Mouse (Mus musculus) kidney, postnatal 14 days (tissue): ENCODE results near the gene Nab2.
"Not testable (repeated sequence)": the region's sequence is repeated elsewhere in the genome, so short reads cannot be mapped to it uniquely, and the experiment has no call there.

Source experiments
- DNase-seq: peaks from one replicate; pipeline ENCODE4 v3.0.0; 2022; ENCODE audit warnings: mixed read lengths

Gene Nab2

DNA sequence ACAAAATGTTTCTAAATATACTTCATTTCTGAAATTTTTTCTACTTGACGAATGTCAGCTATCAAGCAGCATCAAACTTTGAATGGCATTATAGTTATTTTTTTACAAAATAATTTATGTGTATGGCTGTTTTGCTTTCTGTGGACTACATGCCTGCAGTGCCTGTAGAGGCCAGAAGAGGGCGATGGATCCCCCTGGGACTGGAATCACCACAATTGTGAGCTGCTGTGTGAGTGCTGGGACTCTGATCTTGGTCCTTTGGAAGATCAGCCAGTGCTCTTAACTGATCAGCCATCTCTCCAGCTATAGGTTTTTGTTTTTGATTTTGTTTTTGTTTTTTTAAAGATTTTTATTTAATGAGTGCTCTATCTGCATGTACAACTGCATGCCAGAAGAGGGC, 2.9 kb upstream of the Nab2 start:
- no peak for DNase-seq

DNA sequence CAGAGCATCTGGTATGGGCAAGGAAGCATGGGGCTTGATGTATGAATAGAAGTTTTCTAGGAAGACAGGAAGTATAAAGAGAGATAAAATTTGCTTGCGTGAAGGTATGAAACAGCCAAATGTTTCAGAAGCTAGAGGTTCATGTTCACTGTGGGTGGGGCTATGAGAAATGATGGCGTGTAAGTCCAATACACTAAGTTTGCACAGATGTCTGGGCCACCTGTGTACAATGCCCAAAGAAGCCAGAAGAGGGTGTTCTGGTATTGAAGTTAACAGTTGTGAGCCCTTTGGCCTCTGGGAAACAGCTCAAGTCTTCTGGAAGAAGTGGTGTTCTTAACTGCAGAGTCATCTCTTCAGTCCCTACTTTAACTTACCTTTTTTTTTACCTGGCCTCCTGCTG, 1.8 kb upstream of the Nab2 start:
- no peak for DNase-seq

DNA sequence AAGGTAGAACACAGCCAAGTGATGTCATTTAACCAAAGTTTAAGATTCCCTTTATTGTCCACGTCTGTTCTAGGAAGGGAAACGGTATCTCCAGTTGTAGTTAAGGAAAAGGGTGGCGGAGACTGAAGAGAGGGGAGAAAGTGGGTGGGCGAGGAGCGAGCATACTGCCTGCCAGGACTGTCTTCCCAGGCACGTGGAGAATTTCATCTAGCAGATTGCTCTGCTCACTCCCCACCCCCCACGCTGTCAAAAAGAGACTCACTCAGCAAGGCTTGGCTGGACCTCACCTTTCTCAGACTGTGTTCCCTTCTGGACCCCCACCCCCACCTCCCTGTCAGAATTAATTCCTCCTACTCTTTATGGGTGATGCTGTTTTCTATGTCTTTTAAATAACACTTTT, 802 bp upstream of the Nab2 start:
- DNase-seq = peak; percentile 49

DNA sequence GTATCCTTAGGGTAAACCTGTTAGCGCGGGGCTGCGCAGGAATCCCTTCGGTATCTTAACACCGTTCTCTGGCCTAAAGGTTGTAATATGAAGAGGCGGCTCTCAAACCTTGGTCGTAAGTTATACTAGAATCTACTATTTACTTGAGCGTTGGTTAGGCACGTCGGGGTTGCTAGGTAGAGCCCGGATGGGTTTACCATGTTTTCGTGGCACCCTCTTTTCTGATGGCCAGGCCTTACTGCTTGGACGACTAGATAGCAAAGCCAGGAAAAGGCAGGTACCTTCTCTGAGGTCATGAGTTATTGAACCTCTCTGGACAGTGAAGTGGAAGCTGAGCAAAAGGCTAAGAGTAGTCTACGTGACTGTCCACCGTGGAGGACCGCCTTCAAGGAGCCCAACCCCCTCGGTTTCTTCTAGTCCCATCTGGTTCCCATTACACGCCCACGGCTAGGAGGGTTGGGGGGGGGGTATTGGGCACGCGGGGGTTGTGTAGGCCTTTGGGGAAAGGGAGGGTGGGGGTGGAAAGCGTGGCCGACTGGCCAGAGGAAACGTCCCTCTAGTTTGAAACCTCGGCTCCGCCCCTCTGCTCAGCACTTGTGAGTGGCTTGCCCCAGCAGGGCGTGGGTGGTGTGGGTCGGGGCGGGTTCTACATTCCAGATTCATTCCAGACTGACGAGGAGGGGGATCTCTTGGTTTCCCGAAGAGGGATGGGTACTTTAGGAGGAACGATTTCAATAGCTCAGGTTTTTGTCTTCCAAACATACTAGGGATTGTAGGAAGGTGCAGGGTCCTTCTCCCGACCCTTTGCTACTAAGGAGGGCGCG, 887 bp downstream of the Nab2 start:
- DNase-seq = peak; percentile 94

DNA sequence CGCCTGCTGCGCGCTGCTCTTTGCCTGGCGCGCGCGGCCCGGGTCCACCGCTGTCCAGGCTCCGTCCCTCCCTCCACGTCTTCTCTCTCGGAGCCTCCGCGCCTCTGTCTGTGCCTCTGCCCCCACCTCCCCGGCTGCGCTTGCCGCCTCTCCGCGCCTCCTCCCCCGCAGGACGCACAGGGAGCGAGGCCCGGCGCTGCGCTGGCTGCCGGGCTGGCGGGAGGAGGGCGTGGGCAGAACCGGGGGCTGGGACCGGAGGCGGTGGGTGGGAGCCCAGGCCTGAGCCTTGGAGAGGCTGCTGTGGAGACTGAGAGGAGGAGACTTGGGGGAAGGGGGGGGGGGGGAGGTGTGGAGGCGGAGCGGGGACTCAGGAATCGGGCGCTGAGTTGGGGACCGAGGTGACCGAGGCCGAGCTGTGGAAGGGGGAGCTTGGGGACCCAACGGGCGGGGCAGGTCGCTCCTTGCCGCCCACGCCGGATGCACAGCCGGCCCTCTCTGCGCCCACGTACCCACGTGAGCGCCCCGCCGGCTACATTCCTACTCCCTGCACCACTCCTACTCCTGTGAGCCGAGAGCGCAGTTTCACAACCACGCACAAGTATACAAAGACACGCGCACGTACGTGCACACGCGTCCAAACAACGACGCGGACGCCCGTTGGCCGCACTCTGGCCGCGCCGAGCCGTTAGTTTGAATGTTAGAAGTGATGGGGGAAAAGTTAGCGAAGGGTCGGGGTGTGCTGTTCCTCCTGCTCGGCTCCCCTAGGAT, 1.7 kb downstream of the Nab2 start, which contains the start of gene Nemp1:
Gene Nemp1 (plus strand): TSS at position 401 of the 768 bp plus-strand sequence.
- peak; percentile 93 for DNase-seq

DNA sequence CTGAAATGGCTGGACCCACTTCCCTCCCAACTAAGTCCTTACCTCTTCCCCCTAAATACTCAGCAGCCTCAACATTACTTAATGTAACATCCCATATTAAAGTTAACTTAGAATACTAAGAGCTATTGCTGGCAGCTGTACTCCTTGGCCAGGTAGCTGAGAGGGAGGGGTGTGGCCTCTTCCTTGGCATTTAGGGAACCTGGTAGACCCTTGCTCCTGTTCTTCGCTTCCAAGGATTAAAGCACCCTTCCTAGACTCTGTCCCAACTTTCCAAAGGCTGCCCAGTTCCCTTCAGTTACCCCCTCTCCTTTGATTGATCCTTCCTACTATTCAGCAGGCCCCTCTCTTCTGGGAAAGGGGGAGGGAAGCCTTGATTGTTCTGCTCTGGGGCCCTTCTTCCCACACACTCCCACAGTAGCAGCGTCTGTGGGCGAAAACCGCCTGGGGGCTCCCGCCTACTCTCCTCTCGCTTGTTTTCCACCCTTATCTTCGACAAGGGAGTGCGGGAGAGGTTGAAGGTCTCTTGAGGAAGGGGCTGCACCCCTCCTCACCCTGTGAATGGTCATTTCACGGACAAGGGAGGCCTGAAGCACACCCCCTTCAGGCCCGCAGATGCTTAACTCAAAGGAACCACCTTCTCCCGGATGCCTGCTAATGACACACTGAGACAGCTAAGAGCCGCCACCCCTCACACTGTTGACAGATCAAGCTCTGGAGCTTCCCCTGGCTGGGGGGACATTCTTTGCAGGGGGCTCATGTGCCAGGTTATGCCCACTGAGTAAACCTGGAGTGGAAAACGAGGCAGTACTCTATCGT, 2.8 kb downstream of the Nab2 start:
- no peak for DNase-seq

DNA sequence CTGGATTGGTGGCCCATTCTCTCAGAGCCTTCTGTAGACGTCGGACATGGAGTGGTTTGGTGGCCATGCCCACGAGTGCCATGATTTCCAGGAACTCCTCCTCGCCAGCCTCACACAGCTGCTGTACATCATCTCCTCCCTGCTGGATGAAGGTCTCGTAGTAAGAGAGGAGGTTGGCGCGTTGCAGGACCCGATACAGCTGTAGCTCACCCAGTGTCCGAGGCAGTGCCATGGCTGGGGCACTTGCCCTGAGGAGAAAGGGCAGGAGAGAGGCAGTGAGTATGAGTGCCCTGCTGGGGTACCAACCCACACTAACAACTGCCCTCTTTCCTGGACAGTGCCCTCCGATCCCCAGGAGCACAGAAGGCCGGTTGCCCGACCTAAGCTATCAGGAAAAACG, 3.5 kb downstream of the Nab2 start:
- no peak for DNase-seq

DNA sequence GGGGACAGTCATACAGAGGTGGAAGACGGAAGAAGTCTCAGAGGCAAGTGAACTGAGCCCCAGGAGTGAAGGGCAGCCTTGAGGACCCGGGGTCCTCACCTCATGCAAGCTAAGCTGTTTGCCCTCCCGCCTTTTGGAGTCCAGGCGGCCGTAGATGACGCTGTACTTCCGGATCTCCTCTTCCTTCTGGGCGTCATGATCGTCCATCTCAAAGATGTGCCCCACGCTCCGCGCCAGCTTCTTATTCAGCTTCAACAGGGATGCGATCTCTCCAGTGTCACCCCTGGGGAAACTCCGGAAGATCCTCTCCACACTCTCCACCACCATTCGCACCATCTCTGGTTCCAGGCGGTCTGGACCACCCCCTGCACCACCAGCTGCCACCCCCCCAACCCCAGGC, 4.2 kb downstream of the Nab2 start:
- no peak for DNase-seq

DNA sequence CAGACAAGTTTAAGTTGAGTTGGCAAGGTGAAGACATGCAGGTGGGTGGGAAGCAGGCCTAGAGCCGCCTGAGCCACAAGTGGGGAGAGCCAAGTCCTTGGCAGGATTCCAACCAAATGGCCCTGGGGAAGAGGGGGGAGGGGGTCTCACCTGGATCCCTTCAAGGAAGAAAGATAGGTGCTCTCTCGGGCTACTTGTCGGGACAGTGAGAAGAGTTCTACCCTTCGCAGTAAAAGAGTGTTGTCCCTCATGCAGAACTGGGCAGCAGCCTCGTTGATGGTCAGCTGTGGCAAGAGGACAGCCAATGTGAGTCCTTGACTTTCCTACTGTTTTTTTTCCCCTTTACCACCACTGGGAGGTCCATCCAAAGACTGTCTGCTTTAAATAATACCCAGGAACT, 4.8 kb downstream of the Nab2 start:
- DNase-seq = no peak

DNA sequence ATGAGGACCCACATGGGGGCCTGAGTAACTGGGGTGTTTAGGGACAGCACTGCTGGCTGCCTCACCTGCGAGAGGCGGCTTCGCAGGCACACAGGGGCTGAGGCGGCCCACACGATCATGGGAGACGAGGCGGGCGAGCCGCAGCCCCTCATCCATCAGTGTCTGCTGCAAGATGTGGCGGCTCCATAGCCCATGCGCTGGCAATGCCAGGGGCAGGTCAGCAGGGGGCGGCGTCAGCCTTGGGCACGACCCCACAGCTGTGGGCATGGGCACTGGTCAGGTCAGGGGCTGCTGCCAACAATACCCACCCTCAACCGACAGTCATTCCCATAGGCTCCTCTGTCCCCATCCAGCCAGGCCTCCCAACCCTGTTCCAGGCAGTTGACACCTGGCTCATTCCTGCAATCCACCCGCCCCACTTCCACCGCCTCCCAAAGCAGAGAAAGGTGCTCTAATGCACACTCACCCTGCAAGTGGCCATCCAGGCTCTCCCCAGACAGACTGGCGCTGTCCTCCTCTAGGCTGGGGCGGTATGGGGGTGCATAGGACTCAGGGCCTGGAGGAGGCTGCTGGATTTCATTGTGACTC, 5.6 kb downstream of the Nab2 start:
- peak; percentile 60 for DNase-seq

DNA sequence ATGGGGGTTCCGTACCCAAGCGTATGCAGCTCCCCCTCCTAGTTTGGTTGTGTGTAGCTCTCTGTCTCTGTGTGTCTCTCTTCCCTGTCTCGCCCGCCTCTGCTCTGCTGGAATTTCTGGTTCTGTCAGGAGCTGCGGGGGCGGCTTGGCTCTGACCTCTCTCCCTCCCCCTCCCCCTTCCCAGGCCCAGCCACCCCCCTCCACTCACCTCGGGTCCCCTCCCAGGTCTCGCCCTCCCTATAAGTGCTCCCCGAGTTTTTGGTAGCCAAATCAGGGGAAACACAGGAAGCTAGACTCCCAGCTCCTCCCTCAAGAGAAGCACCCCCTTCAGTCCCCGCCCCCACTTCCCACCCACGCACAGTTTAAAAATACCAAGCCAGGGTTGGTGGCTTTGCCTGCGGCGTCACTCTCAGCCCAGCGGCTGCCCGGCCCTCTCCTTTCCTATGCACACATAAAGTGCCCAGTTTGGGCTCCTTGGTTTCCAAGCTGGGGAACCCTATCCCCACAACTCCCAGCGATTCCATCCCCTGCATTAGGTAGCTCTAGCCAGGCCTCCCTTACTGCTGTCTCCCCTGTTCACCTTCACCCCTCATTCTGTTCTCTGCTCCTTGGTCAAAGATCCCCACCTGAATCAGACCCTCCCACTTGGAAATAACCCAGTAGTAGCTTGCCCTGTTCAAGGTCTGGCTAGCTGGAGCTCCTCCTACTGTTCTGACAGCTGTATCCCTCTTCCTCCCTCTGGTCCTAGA, 6.3 kb downstream of the Nab2 start:
- peak; percentile 84 for DNase-seq

DNA sequence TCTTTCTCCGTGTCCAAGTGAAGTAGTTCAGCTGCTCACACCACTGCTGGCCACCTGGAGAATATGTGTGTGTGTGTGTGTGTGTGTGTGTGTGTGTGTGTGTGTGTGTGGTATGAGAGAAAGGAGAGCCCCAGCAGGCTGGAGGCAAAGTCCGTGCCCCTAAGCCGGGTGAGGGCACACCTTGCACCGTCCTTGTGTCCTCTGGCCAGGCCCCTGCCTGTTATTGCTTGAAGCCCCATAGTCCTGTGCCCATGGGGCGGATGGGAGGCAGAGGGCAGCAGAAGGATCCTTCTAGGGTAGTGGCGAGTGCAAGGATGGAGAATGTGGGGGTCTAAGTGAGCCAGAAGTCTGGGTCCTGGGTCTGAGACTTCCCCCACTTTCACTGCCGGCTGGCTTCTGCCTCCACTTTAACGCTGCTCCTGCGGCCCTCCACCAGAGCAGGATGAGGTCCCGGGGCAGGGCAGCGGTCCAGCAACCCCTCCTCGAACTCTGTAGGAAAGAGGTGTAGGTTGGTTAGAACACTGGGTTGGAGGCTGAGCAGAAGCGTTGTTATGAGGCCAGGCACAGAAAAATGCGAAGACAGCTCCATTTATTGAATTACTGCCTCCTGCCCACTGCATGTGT, 7.0 kb downstream of the Nab2 start:
- peak; percentile 58 for DNase-seq

DNA sequence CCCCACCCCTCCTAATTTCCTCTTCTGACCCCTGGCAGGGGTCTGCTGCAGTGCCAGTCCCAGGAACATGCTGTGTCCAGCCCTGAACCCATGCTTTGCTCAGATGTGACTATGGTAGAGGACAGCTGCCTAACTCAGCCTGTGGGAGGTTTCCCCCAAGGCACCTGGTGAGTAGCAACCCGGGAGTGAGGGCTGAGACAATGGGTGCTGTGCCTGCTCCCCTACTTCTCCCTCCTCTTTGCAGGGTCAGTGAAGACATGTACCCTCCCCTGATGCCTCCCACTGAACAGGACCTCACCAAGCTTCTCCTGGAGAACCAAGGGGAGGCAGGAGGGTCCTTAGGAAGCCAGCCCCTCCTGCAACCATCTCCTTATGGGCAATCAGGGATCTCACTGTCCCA, 8.8 kb downstream of the Nab2 start:
- no peak for DNase-seq

DNA sequence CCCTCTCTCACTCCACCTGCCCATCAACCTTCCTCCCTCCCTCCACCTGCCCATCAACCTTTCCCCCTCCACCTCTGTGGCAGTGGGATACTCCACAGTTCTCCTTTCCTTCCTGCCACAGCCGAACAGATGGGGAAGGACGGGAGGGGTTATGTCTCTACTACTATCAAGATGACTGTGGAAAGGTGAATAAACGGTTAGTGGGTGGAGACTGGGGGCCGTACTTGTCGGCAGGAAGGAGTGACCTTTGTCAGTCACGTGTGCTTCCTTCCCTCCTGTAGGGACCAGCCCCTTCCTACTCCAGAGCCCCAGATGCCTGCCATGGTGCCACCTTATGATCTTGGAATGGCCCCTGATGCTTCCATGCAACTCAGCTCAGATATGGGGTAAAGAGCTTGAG, 10.3 kb downstream of the Nab2 start:
- DNase-seq = no peak

DNA sequence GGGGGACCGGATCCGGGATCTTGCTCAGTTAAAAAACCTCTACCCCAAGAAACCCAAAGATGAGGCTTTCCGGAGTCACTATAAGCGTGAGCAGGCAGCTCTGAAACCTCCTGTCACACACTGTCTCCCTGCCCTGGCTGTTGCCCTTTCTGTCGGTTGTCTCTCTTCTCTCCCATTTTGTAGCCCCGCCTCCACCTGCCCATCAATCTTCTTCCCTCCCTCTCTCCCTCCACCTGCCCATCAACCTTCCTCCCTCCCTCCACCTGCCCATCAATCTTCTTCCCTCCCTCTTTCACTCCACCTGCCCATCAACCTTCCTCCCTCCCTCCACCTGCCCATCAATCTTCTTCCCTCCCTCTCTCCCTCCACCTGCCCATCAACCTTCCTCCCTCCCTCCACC, 10.8 kb downstream of the Nab2 start:
- DNase-seq = not testable (repeated sequence)

DNA sequence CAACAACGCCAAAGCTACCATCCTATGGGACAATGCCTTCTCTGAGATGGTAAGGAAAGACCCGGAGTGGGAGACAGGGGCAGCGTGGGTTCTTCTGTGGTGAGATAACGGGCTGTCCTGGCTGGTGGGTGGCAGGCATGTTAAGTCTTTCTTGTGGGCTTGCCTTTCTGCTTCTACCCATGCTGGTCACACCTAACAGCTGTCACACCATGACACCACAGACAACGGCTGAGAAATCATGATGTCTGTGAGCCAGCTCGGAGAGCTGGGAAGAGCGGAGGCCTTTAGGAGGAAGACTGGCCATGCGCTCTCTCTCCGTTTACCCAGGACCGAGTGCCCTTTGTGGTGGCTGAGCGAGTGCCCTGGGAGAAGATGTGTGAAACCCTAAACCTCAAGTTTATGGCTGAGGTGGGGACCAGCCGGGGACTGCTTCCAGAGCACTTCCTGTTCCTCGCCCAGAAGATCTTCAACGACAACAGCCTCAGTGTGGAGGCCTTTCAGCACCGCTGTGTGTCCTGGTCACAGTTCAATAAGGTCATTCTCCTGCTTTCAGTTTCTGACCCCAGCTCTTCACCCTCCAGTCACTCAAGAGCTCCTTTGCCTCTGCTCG, 13.3 kb downstream of the Nab2 start:
- DNase-seq = no peak

DNA sequence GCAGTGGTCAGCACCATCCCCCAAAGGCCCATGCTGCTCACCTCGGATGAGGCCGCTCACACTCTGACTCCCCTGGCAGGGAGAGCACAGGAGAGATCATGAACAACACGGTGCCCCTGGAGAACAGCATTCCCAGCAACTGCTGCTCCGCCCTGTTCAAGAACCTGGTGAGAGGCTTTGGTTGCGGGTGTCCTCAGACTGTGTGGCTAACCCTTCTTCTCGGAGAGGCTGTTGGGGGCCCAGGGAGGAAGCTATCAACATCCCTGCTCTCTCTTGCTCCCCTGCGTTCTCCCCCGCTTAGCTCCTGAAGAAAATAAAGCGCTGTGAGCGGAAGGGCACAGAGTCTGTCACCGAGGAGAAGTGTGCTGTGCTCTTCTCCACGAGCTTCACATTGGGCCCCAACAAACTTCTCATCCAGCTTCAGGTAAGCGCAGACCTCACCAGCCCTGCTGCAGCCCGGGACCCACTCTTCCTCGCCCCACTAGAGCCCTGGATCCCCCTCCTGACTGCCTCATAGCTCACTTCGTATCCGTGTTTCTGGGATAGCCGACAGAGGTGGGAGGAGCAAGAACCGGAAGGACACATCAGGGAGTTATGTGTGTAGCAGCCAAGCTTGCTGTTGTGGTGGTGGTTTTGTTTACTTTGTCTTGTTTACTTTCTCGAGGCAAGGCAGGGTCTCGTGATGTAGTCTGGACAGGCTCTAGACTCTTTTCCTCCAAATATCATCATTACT, 15.3 kb downstream of the Nab2 start:
- DNase-seq = peak; percentile 43

DNA sequence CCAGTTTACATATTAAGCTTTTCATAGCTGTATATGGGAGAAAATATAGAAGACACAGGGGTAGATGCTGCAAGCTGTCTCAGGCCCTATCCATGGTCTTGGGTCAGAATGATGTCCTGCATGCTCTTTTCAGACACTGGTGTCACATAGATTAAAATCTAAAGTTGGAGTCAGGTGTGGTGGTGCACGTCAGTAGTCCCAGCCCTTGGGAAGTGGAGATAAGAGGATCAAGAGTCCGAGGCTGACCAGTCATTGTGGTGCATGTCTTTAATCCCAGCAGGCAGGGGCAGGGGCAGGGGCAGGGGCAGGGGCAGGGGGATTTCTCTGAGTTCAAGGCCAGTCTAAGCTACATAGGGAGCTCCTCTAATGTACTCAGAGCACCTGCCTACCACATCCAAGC, 22.6 kb downstream of the Nab2 start:
- no peak for DNase-seq

DNA sequence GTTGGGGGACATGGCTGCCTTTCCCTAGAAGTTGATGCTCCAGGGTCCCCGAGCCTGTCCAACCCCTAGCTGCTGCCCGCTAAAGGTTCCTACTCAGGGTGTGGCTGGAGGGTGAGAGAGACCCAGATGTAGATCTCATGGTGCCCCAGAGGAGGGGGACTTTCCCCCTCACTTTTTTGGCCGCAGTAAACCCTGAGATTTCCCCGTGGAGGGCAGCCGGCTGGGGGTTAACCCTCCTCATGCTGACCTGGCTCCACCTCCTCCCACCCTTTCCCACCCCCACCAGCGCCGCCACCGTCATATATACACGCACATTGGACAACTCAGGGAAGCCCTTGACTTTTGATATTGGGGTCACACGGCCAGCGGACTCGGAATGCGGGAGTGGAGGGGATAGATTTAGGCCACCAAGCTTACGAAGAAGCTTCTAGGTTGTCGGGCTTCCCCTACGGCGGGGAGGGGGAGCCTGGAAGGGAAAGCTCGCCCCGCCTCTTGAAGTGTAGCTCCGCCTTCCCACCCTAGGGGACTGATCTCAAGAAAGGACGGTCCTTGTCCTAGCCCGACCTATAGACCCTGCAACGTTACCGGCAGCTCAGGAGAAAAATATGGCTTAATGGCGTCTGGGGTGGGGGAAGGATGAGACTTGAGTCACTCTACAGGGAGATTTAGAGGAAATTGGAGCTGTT, 24.7 kb downstream of the Nab2 start:
- DNase-seq = peak; percentile 88
